Mouse (Mus musculus) intestine, embryonic 16.5 days (tissue): ENCODE measurements at regions not wholly inside any gene's neighbourhood (a gene's known extent, or its start where the extent isn't known, plus 50 kb on each side); places are given as distances from the start of the nearest gene placed in this dataset.
"Not testable (repeated sequence)": the region's sequence is repeated elsewhere in the genome, so short reads cannot be mapped to it uniquely, and the experiment has no call there.

Experiments used
- ATAC-seq: fragments of 200-750 bp; cut with Nextera tagmentation; 2 replicates; pipeline ENCODE4 v1.8.0; 2017; ENCODE audit warnings: moderate TSS enrichment, moderate library complexity
- H3K27ac ChIP-seq: fragments of 300-500 bp; sonication (generic); 2 replicates; pipeline ENCODE4 v1.5.1; 2014; ENCODE audit warnings: mild to moderate bottlenecking, low read length
- H3K27me3 ChIP-seq: fragments of 300-500 bp; sonication (generic); replicated peaks from 2 replicates; pipeline ENCODE4 v1.6.1; 2014; ENCODE audit warnings: low read length, control low read depth, mixed read lengths; ENCODE audit not compliant: control insufficient read depth, insufficient read depth
- H3K36me3 ChIP-seq: fragments of 300-500 bp; sonication (generic); 2 replicates; pipeline ENCODE4 v1.6.1; 2014; ENCODE audit warnings: low read length, control low read depth; ENCODE audit not compliant: control insufficient read depth, insufficient read depth
- H3K4me1 ChIP-seq: fragments of 300-500 bp; sonication (generic); 2 replicates; pipeline ENCODE4 v1.6.1; 2014; ENCODE audit warnings: low read length, control low read depth, mixed read lengths; ENCODE audit not compliant: control insufficient read depth, insufficient read depth
- H3K4me2 ChIP-seq: fragments of 300-500 bp; sonication (generic); 2 replicates; pipeline ENCODE4 v1.6.1; 2014; ENCODE audit warnings: low read depth, low read length, control low read depth
- H3K4me3 ChIP-seq: fragments of 300-500 bp; sonication (generic); 2 replicates; pipeline ENCODE4 v1.5.1; 2014; ENCODE audit warnings: mild to moderate bottlenecking, low read length
- H3K9ac ChIP-seq: fragments of 300-500 bp; sonication (generic); 2 replicates; pipeline ENCODE4 v1.6.1; 2014; ENCODE audit warnings: low read depth, low read length
- H3K9me3 ChIP-seq: fragments of 300-500 bp; sonication (generic); 2 replicates; pipeline ENCODE4 v1.6.1; 2016; ENCODE audit warnings: low read length, control low read depth; ENCODE audit not compliant: control insufficient read depth
- WGBS: fragments of 180-500 bp; shearing (Covaris S2); extraction: QIAGEN DNeasy Blood & Tissue Kit; methylation state at CpG from one replicate; pipeline ENCODE4 v1.1.7; 2014; 5-methylcytosine and 5-hydroxymethylcytosine counted together

GRCm38 (mm10) chr10:53463471-53463870, 83.7 kb upstream of the Cep85l start:
- no peaks in the 10 kb centered on the region for H3K36me3 ChIP-seq
- no peak overlapping the region for H3K9ac ChIP-seq
- peaks cover 5% of the 10 kb centered on the region; the same call in 1 of the 2 replicates for H3K4me1 ChIP-seq
- no peak for ATAC-seq
- 51% methylated on average over 3 of the region's 3 CpGs for WGBS
- no peaks in the 10 kb centered on the region for H3K27me3 ChIP-seq
- no peaks in the 10 kb centered on the region for H3K9me3 ChIP-seq
- H3K27ac ChIP-seq, result no peak overlapping the region
- H3K4me3 ChIP-seq, result no peak overlapping the region
- no peak overlapping the region for H3K4me2 ChIP-seq

DNA sequence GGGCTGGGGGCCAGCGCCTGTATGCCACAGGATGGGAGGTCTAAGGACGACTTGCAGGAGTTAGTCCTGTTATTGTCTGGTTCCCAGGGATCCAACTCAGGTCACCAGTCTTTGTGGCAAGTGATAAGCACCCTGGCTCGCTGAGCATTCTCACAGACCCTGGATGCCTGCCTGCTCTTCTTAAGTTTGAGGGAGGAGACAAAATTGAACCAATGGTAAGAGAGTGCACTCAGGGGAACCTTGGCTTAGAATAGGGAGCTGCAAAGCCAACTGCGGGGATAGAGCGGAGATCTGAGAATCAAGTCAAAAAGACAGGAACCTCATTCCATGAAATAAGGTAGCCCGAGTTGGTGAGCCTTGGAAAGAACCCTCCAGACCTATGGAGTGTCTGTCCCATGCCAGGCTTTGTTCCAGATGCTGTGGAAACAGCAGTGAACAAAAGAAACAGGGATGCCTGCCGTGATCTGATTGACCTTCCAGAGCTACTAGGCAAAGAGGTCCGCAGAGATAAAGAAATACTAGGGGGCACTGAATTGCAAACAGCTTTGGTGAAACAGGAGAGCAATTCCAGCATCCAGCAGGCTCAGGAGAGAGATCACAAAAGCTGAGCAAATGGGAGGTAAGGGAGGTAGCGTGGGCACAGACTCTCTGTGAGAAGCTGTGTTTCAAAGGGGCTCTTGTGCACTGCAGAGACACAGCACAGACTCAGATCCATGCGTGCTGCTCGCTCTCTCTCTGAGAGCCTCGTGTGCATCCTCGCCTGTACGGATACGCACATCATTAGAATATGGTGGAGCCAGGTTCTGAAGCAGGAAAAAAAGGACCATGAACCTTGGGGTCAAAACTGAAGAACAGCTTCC, 82.9 kb upstream of the Cep85l start:
- Histone ChIP-seq H3K9me3 (no peaks in the 10 kb centered on the region), H3K27me3 (no peaks in the 10 kb centered on the region), H3K4me1 (peaks cover 5% of the 10 kb centered on the region; the same call in 1 of the 2 replicates), H3K27ac (no peak overlapping the region), H3K36me3 (no peaks in the 10 kb centered on the region), H3K9ac (no peak overlapping the region; the same call in 1 of the 2 replicates), H3K4me2 (no peak overlapping the region), H3K4me3 (no peak overlapping the region)
- WGBS, result 51% methylated on average over 15 of the region's 15 CpGs
- ATAC-seq, result no peak

DNA sequence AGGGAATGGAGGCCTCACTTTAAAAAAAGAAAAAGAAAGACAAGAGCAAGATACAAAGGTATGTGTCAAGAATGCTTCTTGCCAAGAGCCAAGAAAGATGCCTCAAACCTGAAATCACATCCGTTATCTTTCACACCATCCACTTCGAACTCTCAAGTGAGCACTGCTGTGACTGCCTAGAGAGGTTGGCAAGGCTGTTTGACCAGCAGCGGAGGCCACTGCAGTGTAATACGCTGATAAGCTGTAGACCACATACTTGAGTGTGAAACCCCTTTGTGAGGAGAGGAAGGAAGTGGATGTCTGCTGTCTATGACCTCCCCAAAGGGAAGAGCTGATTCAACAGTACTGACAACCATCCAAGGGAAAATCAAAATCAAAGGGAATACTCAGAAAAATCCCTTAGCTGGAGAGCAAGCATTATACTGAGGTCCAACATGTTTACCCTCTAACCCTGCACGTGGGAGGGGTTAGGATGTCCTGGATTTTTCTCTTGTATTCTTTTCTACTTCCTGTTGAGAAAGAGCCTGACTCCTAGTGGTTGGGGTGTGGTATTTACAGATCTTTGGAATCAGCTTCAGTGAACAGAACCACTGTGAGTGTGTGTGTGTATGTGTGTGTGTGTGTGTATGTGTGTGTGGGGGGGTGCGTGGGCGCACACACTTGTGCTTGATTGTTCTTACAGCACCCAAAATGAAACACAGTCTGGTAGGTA, 81.5 kb upstream of the Cep85l start:
- Histone ChIP-seq H3K27ac (no peak overlapping the region), H3K27me3 (no peaks in the 10 kb centered on the region), H3K4me1 (0 out of 2 replicates have a peak, but pooled peaks cover 2% of the 10 kb centered on the region), H3K36me3 (no peaks in the 10 kb centered on the region), H3K9ac (no peak overlapping the region), H3K4me2 (no peak overlapping the region), H3K9me3 (no peaks in the 10 kb centered on the region), H3K4me3 (no peak overlapping the region)
- ATAC-seq, result no peak
- 76% methylated on average over 7 of the region's 7 CpGs for WGBS

- not testable (repeated sequence) for H3K4me3 ChIP-seq, ATAC-seq, H3K4me1 ChIP-seq, H3K9ac ChIP-seq, H3K27ac ChIP-seq, H3K4me2 ChIP-seq, H3K36me3 ChIP-seq, H3K9me3 ChIP-seq, H3K27me3 ChIP-seq
- 71% methylated on average over 1 of the region's 1 CpGs for WGBS
These were observed 80.0 kb upstream of the Cep85l start for GRCm38 (mm10) chr10:53459706-53460105.

- Histone ChIP-seq H3K27ac (no peak overlapping the region), H3K9me3 (no peaks in the 10 kb centered on the region), H3K4me3 (no peak overlapping the region), H3K4me1 (no peaks in the 10 kb centered on the region), H3K36me3 (no peaks in the 10 kb centered on the region), H3K4me2 (no peak overlapping the region), H3K27me3 (no peaks in the 10 kb centered on the region), H3K9ac (no peak overlapping the region)
- no peak for ATAC-seq
- WGBS, result 53% methylated on average over 4 of the region's 4 CpGs
These were observed 76.4 kb upstream of the Cep85l start for GRCm38 (mm10) chr10:53456027-53456713.

DNA sequence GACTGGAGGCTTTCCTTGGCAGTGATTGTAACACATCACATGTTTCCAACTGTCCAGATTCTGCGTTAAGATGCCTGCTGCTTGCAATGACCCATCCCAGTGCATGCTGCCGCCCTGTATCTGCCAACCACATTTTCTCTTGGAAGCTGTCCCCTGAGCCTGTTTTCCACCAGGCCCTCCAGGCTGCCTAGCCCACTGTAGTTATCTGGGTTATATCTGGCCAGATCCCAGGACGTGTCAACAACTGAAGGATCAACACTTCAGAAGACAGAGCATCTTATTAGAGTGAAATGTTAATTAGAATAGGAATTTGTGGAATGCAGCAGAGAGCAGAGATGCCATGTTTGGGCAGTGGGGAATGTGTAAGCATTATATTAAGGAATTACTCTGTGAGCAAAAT, 65.0 kb upstream of the Cep85l start:
- Histone ChIP-seq H3K9me3 (no peaks in the 10 kb centered on the region), H3K27me3 (no peaks in the 10 kb centered on the region), H3K9ac (no peak overlapping the region), H3K4me2 (no peak overlapping the region), H3K4me1 (no peaks in the 10 kb centered on the region), H3K36me3 (no peaks in the 10 kb centered on the region), H3K27ac (no peak overlapping the region), H3K4me3 (no peak overlapping the region)
- ATAC-seq, result no peak
- 38% methylated on average over 3 of the region's 3 CpGs for WGBS

- Histone ChIP-seq H3K36me3 (no peaks in the 10 kb centered on the region), H3K9me3 (no peaks in the 10 kb centered on the region), H3K27me3 (no peaks in the 10 kb centered on the region), H3K4me1 (no peaks in the 10 kb centered on the region), H3K9ac (no peak overlapping the region), H3K4me3 (no peak overlapping the region), H3K4me2 (no peak overlapping the region), H3K27ac (no peak overlapping the region)
- ATAC-seq, result no peak
- WGBS, result 91% methylated on average over 1 of the region's 1 CpGs
These were observed 63.7 kb upstream of the Cep85l start for GRCm38 (mm10) chr10:53443443-53443842.

GRCm38 (mm10) chr10:53442912-53443311, 63.2 kb upstream of the Cep85l start:
- WGBS, result 95% methylated on average over 14 of the region's 14 CpGs
- no peaks in the 10 kb centered on the region for H3K4me1 ChIP-seq
- H3K9ac ChIP-seq, result no peak overlapping the region
- no peak overlapping the region for H3K4me2 ChIP-seq
- no peak overlapping the region for H3K27ac ChIP-seq
- no peaks in the 10 kb centered on the region for H3K9me3 ChIP-seq
- no peaks in the 10 kb centered on the region for H3K36me3 ChIP-seq
- no peaks in the 10 kb centered on the region for H3K27me3 ChIP-seq
- H3K4me3 ChIP-seq, result no peak overlapping the region
- no peak for ATAC-seq

- 85% methylated on average over 1 of the region's 1 CpGs for WGBS
- peaks cover under 1% of the 10 kb centered on the region; the same call in 1 of the 2 replicates for H3K4me1 ChIP-seq
These were observed 60.5 kb upstream of the Cep85l start for GRCm38 (mm10) chr10:53440251-53440650.

More at GRCm38 (mm10) chr10:53440251-53440650, 60.5 kb upstream of the Cep85l start:
- no peak overlapping the region for H3K27ac ChIP-seq
- no peak overlapping the region for H3K4me2 ChIP-seq
- no peak for ATAC-seq
- no peak overlapping the region for H3K9ac ChIP-seq
- no peaks in the 10 kb centered on the region for H3K36me3 ChIP-seq
- no peak overlapping the region for H3K4me3 ChIP-seq
- no peaks in the 10 kb centered on the region for H3K27me3 ChIP-seq
- no peaks in the 10 kb centered on the region for H3K9me3 ChIP-seq
